Mouse (Mus musculus) 416B (cell line): ENCODE results near the gene Wdr93.
"Not testable (repeated sequence)": the region's sequence is repeated elsewhere in the genome, so short reads cannot be mapped to it uniquely, and the experiment has no call there.

Experiments used
- DNase-seq: peaks from one replicate; pipeline ENCODE4 v3.0.0; 2011; ENCODE audit warnings: low read depth

Gene Wdr93

GRCm38 (mm10) chr7:79749511-79749910 lies 6.5 kb downstream of the Wdr93 start:
- DNase-seq: no peak

GRCm38 (mm10) chr7:79756334-79756733 lies 13.4 kb downstream of the Wdr93 start:
- peak; percentile 17 for DNase-seq

GRCm38 (mm10) chr7:79758176-79758575 lies 15.2 kb downstream of the Wdr93 start:
- DNase-seq: no peak

GRCm38 (mm10) chr7:79759766-79760165 lies 16.8 kb downstream of the Wdr93 start:
- no peak for DNase-seq

- DNase-seq: no peak
Measured at GRCm38 (mm10) chr7:79761124-79761876, 18.3 kb downstream of the Wdr93 start.

- no peak for DNase-seq
Measured at GRCm38 (mm10) chr7:79762106-79762505, 19.1 kb downstream of the Wdr93 start.

- DNase-seq: peak; percentile 21
Measured at GRCm38 (mm10) chr7:79765991-79766390, 23.0 kb downstream of the Wdr93 start.

GRCm38 (mm10) chr7:79769664-79770063 lies 26.7 kb downstream of the Wdr93 start:
- no peak for DNase-seq

GRCm38 (mm10) chr7:79771561-79772512 lies 28.9 kb downstream of the Wdr93 start:
- no peak for DNase-seq

- DNase-seq: peak; percentile 83
Measured at GRCm38 (mm10) chr7:79780647-79781626, 38.0 kb downstream of the Wdr93 start.

- peak; percentile 11 for DNase-seq
Measured at GRCm38 (mm10) chr7:79781826-79782515, 39.0 kb downstream of the Wdr93 start.

- DNase-seq: no peak
Measured at GRCm38 (mm10) chr7:79782516-79782855, 39.5 kb downstream of the Wdr93 start.

- DNase-seq: peak; percentile 62
Measured at GRCm38 (mm10) chr7:79786295-79786694, 43.3 kb downstream of the Wdr93 start.

- not testable (repeated sequence) for DNase-seq
Measured at GRCm38 (mm10) chr7:79789812-79790211, 46.8 kb downstream of the Wdr93 start.

- no peak for DNase-seq
Measured at GRCm38 (mm10) chr7:79792635-79793421, 49.9 kb downstream of the Wdr93 start.

- no peak for DNase-seq
Measured at GRCm38 (mm10) chr7:79793688-79794087, 50.7 kb downstream of the Wdr93 start, which contains the start of gene Mesp1. Gene Mesp1 (minus strand): TSS chr7:79793788.

- no peak for DNase-seq
Measured at GRCm38 (mm10) chr7:79798606-79799005, 55.6 kb downstream of the Wdr93 start.

GRCm38 (mm10) chr7:79799048-79799447 lies 56.1 kb downstream of the Wdr93 start:
- peak; percentile 67 for DNase-seq

- no peak for DNase-seq
Measured at GRCm38 (mm10) chr7:79799506-79799905, 56.5 kb downstream of the Wdr93 start.

- no peak for DNase-seq
Measured at GRCm38 (mm10) chr7:79800336-79800735, 57.4 kb downstream of the Wdr93 start.
